Mouse (Mus musculus): ENCODE measurements around the gene Zbtb16.

GRCm38 (mm10) chr9:48733817-48734544 is 102.0 kb downstream of the Zbtb16 start:
- TF ChIP-seq TCF12 (IDR thresholded peaks at IDR 0.05; ENCODE audit: low read depth, low read length) (no peak), CTCF (IDR thresholded peaks at IDR 0.05 in 2 of 3, conservative IDR thresholded peaks at IDR 0.05 in 1 of 3; ENCODE audit: control insufficient read depth in 1 of 3, insufficient read depth in 1 of 3, low read depth in 2 of 3, low read length in 3 of 3, poor library complexity in 1 of 3, severe bottlenecking in 1 of 3) (no peak), MYB (IDR thresholded peaks at IDR 0.05; ENCODE audit: low read depth, low read length) (no peak), KAT2A (conservative IDR thresholded peaks at IDR 0.05; ENCODE audit: low read depth, low read length) (no peak), MXI1 (IDR thresholded peaks at IDR 0.05; ENCODE audit: low read depth, low read length) (no peak), POLR2AphosphoS2 (IDR thresholded peaks at IDR 0.05; ENCODE audit: low read length) (no peak), POLR2A (IDR thresholded peaks at IDR 0.05; ENCODE audit: control insufficient read depth in 1 of 2, insufficient read depth in 1 of 2, low read depth in 1 of 2, low read length in 2 of 2, poor library complexity in 1 of 2) (no peak), JUND (IDR thresholded peaks at IDR 0.05; ENCODE audit: low read depth, low read length) (no peak), GABPA (IDR thresholded peaks at IDR 0.05; ENCODE audit: low read depth, low read length) (no peak), MAFK (IDR thresholded peaks at IDR 0.05; ENCODE audit: borderline replicate concordance, low read depth, low read length) (no peak), E2F4 (IDR thresholded peaks at IDR 0.05; ENCODE audit: borderline replicate concordance, low read depth, low read length) (no peak), GATA1 (IDR thresholded peaks at IDR 0.05; ENCODE audit: low read depth, low read length) (no peak), ZNF384 (IDR thresholded peaks at IDR 0.05; ENCODE audit: low read depth, low read length) (no peak)
